Mouse (Mus musculus): Measurements from ENCODE around the gene Nrip3. TPM values are rescaled to one million over a fixed set of nuclear protein-coding genes. Genes with fewer than 3 reads are reported as not detected.

The Nrip3 gene
- polyA plus RNA-seq, 1 experiment, result 2.0 TPM

GRCm38 (mm10) chr7:109712198-109712597 lies 69.6 kb downstream of the Nrip3 start:
- WGBS, result 93% methylated on average over 7 of the region's 7 CpGs

GRCm38 (mm10) chr7:109710069-109710468 lies 71.8 kb downstream of the Nrip3 start:
- 79% methylated on average over 1 of the region's 1 CpGs for WGBS
- TF ChIP-seq POLR2A (IDR thresholded peaks at IDR 0.05; ENCODE audit: borderline replicate concordance, control insufficient read depth, low read depth, low read length), result no peak
- no peak for TF ChIP-seq CTCF (IDR thresholded peaks at IDR 0.05; ENCODE audit: control insufficient read depth, insufficient read depth, low read length)
- H3K4me3 ChIP-seq (replicated peaks; ENCODE audit: control insufficient read depth, low read depth, low read length), result no peak overlapping the region
- H3K27ac ChIP-seq (ENCODE audit: control insufficient read depth, insufficient read depth, low read depth, low read length, poor library complexity), result no peak overlapping the region
- no peaks in the 10 kb centered on the region for H3K4me1 ChIP-seq (ENCODE audit: control insufficient read depth, insufficient read depth, low read length)

More at GRCm38 (mm10) chr7:109712198-109712597, 69.6 kb downstream of the Nrip3 start:
- no peak overlapping the region for H3K4me3 ChIP-seq (replicated peaks; ENCODE audit: control insufficient read depth, low read depth, low read length)
- no peaks in the 10 kb centered on the region for H3K4me1 ChIP-seq (ENCODE audit: control insufficient read depth, insufficient read depth, low read length)
- no peak overlapping the region for H3K27ac ChIP-seq (ENCODE audit: control insufficient read depth, insufficient read depth, low read depth, low read length, poor library complexity)
- TF ChIP-seq CTCF (IDR thresholded peaks at IDR 0.05; ENCODE audit: control insufficient read depth, insufficient read depth, low read length) (no peak), POLR2A (IDR thresholded peaks at IDR 0.05; ENCODE audit: borderline replicate concordance, control insufficient read depth, low read depth, low read length) (no peak)

- WGBS, result 83% methylated on average over 3 of the region's 3 CpGs
- H3K4me3 ChIP-seq (replicated peaks; ENCODE audit: control insufficient read depth, low read depth, low read length), result no peak overlapping the region
- TF ChIP-seq POLR2A (IDR thresholded peaks at IDR 0.05; ENCODE audit: borderline replicate concordance, control insufficient read depth, low read depth, low read length) (no peak), CTCF (IDR thresholded peaks at IDR 0.05; ENCODE audit: control insufficient read depth, insufficient read depth, low read length) (no peak)
- no peak overlapping the region for H3K27ac ChIP-seq (ENCODE audit: control insufficient read depth, insufficient read depth, low read depth, low read length, poor library complexity)
- no peaks in the 10 kb centered on the region for H3K4me1 ChIP-seq (ENCODE audit: control insufficient read depth, insufficient read depth, low read length)
Observed at GRCm38 (mm10) chr7:109708961-109709382, 72.9 kb downstream of the Nrip3 start.

Other genes with a start within 250 kb of the Nrip3 start
- gene St5, start 78.4 kb downstream of the Nrip3 start, polyA plus RNA-seq (2011; ENCODE audit: insufficient read depth, insufficient read length, low replicate concordance, missing spikeins), result 29.9 and 46.2 TPM in 2 replicates
- gene Akip1, start 78.3 kb downstream of the Nrip3 start, polyA plus RNA-seq (2011; ENCODE audit: insufficient read depth, insufficient read length, low replicate concordance, missing spikeins), result 22.7 and 23.1 TPM in 2 replicates
- gene BC051019, start 58.2 kb downstream of the Nrip3 start, polyA plus RNA-seq (2011; ENCODE audit: insufficient read depth, insufficient read length, low replicate concordance, missing spikeins), result not detected in 2 replicates
- gene Ascl3, start 50.3 kb downstream of the Nrip3 start, polyA plus RNA-seq (2011; ENCODE audit: insufficient read depth, insufficient read length, low replicate concordance, missing spikeins), result not detected in 2 replicates
- 20.4 and 22.5 TPM in 2 replicates for gene Tmem9b, start 29.1 kb downstream of the Nrip3 start, polyA plus RNA-seq (2011; ENCODE audit: insufficient read depth, insufficient read length, low replicate concordance, missing spikeins)
- gene Scube2, start 83.7 kb upstream of the Nrip3 start, polyA plus RNA-seq (2011; ENCODE audit: insufficient read depth, insufficient read length, low replicate concordance, missing spikeins), result 0.55 TPM in 1 of 2 replicates, not detected in the other
- gene Dennd5a, start 178.4 kb upstream of the Nrip3 start, polyA plus RNA-seq (2011; ENCODE audit: insufficient read depth, insufficient read length, low replicate concordance, missing spikeins), result 27.2 and 54.9 TPM in 2 replicates
- 12.1 and 18.8 TPM in 2 replicates for gene Tmem41b, start 204.9 kb upstream of the Nrip3 start, polyA plus RNA-seq (2011; ENCODE audit: insufficient read depth, insufficient read length, low replicate concordance, missing spikeins)
- 49.4 and 54.4 TPM in 2 replicates for gene Ipo7, start 236.2 kb upstream of the Nrip3 start, polyA plus RNA-seq (2011; ENCODE audit: insufficient read depth, insufficient read length, low replicate concordance, missing spikeins)